Mouse (Mus musculus): ENCODE results near the gene Treml1. TPM values are rescaled to one million over a fixed set of nuclear protein-coding genes. Genes with fewer than 3 reads are reported as not detected.

Treml1 gene
- total and polyA plus RNA-seq, 3 experiments, result 0.96 to 1.7 TPM; not detected in 1

DNA sequence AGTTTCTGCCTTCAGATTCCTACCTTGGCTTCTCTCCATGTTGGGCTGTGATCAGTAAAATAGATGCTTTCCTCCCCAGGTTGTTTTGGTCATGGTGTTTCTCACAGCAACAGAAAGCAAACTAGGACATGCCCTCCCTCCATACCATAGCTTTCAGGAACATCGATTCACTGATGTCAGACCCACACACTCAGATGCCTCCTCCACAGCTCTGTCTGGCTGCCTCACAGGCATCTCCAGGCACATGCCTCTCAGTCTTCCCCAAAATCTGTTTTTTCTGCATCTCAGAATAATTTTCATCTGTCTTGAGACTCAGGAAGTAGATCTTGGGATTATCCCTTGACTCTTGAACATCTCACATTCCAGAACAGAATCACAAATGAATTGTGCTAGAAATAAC lies 16.4 kb downstream of the Treml1 start:
- Histone ChIP-seq H3K4me1 (ENCODE audit: control insufficient read depth in 1 of 2, insufficient read depth in 2 of 2, low read length in 2 of 2) (no peaks in the 10 kb centered on the region), H3K36me3 (ENCODE audit: control insufficient read depth in 1 of 2, insufficient read depth in 2 of 2, low read length in 2 of 2) (no peaks in the 10 kb centered on the region), H3K9ac (ENCODE audit: control insufficient read depth, low read depth, low read length, poor library complexity, severe bottlenecking) (no peak overlapping the region), H3K27me3 (ENCODE audit: control insufficient read depth in 1 of 2, insufficient read depth in 2 of 2, low read length in 2 of 2) (no peaks in the 10 kb centered on the region), H3K4me3 (ENCODE audit: control insufficient read depth in 1 of 2, insufficient read depth in 1 of 2, low read depth in 2 of 2, low read length in 2 of 2) (no peak overlapping the region), H3K27ac (ENCODE audit: control insufficient read depth, low read depth, low read length) (no peak overlapping the region), H3K79me2 (ENCODE audit: control insufficient read depth, insufficient read depth, low read length, poor library complexity) (no peaks in the 10 kb centered on the region), H3K9me3 (replicated peaks; ENCODE audit: insufficient read depth, low read length) (no peaks in the 10 kb centered on the region)
- TF ChIP-seq E2F4 (IDR thresholded peaks at IDR 0.05; ENCODE audit: borderline replicate concordance, low read depth, low read length) (no peak), ZMIZ1 (IDR thresholded peaks at IDR 0.05; ENCODE audit: low read depth, low read length) (no peak), MEF2A (IDR thresholded peaks at IDR 0.05; ENCODE audit: extremely low read depth, insufficient replicate concordance, low read depth, low read length, poor library complexity, severe bottlenecking) (no peak), MYB (IDR thresholded peaks at IDR 0.05; ENCODE audit: low read depth, low read length) (no peak), ELF1 (IDR thresholded peaks at IDR 0.05; ENCODE audit: low read depth, low read length) (no peak), NRF1 (IDR thresholded peaks at IDR 0.05; ENCODE audit: insufficient read depth, low read depth, low read length, poor library complexity, severe bottlenecking) (no peak), TBP (IDR thresholded peaks at IDR 0.05; ENCODE audit: low read depth, low read length) (no peak), MXI1 (IDR thresholded peaks at IDR 0.05; ENCODE audit: low read depth, low read length) (no peak), CHD2 (IDR thresholded peaks at IDR 0.05; ENCODE audit: low read length) (no peak), SIN3A (IDR thresholded peaks at IDR 0.05; ENCODE audit: low read length) (no peak), EP300 (IDR thresholded peaks at IDR 0.05; ENCODE audit: low read depth in 1 of 2, low read length in 2 of 2) (no peak), ETS1 (IDR thresholded peaks at IDR 0.05; ENCODE audit: low read depth, low read length) (no peak), UBTF (IDR thresholded peaks at IDR 0.05; ENCODE audit: borderline replicate concordance, insufficient read depth, low read depth, low read length) (no peak)
- DNase-seq (ENCODE audit: low read depth, low spot score), result no peak

DNA sequence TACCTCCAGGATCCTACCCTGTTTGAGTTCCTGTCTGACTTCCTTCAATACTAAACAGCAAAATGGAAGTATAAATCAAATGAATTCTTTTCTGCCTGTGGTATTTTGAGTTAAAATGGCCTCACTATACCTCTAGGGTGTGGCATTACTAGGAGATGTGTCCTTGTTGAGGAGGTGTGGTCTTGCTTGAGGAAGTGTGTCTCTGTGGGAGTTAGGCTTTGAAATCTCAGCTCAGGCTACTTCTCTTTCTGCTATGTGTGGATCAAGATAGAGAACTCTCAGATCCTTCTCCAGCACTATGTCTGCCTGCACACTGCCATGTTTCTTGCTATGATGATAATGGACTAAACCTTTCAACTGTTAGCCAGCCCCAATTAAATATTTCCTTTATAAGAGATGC lies 19.3 kb downstream of the Treml1 start:
- no peaks in the 10 kb centered on the region for H3K9me3 ChIP-seq (replicated peaks; ENCODE audit: insufficient read depth, low read length)
- no peaks in the 10 kb centered on the region for H3K36me3 ChIP-seq (ENCODE audit: control insufficient read depth in 1 of 2, insufficient read depth in 2 of 2, low read length in 2 of 2)
- DNase-seq (ENCODE audit: low read depth, low spot score), result peak; percentile 63

More for the DNA sequence above, 19.3 kb downstream of the Treml1 start:
- Histone ChIP-seq H3K27ac (ENCODE audit: control insufficient read depth, low read depth, low read length) (no peak overlapping the region), H3K4me1 (ENCODE audit: control insufficient read depth in 1 of 2, insufficient read depth in 2 of 2, low read length in 2 of 2) (no peaks in the 10 kb centered on the region; a peak in 1 of 4 replicates), H3K4me3 (ENCODE audit: control insufficient read depth in 1 of 2, insufficient read depth in 1 of 2, low read depth in 2 of 2, low read length in 2 of 2) (no peak overlapping the region), H3K27me3 (ENCODE audit: control insufficient read depth in 1 of 2, insufficient read depth in 2 of 2, low read length in 2 of 2) (no peaks in the 10 kb centered on the region), H3K9ac (ENCODE audit: control insufficient read depth, low read depth, low read length, poor library complexity, severe bottlenecking) (no peak overlapping the region), H3K79me2 (ENCODE audit: control insufficient read depth, insufficient read depth, low read length, poor library complexity) (no peaks in the 10 kb centered on the region)
- TF ChIP-seq ZKSCAN1 (IDR thresholded peaks at IDR 0.05; ENCODE audit: low read depth, low read length) (no peak), GATA1 (IDR thresholded peaks at IDR 0.05; ENCODE audit: low read depth, low read length) (0 out of 2 replicates have a peak, but pooled peaks have one; percentile 17), ETS1 (IDR thresholded peaks at IDR 0.05; ENCODE audit: low read depth, low read length) (no peak), MAX (IDR thresholded peaks at IDR 0.05; ENCODE audit: low read length) (no peak), CHD2 (IDR thresholded peaks at IDR 0.05; ENCODE audit: low read length) (no peak), POLR2A (IDR thresholded peaks at IDR 0.05; ENCODE audit: control insufficient read depth in 1 of 2, insufficient read depth in 1 of 2, low read depth in 1 of 2, low read length in 2 of 2, poor library complexity in 1 of 2) (no peak), SMC3 (IDR thresholded peaks at IDR 0.05; ENCODE audit: low read depth, low read length) (no peak), POLR2AphosphoS2 (IDR thresholded peaks at IDR 0.05; ENCODE audit: low read length) (no peak), SIN3A (IDR thresholded peaks at IDR 0.05; ENCODE audit: low read length) (no peak), GABPA (IDR thresholded peaks at IDR 0.05; ENCODE audit: low read depth, low read length) (no peak), EP300 (IDR thresholded peaks at IDR 0.05; ENCODE audit: low read depth in 1 of 2, low read length in 2 of 2) (no peak), BHLHE40 (IDR thresholded peaks at IDR 0.05; ENCODE audit: borderline replicate concordance, low read depth, low read length) (no peak), MAFK (IDR thresholded peaks at IDR 0.05; ENCODE audit: borderline replicate concordance, low read depth, low read length) (no peak), USF2 (IDR thresholded peaks at IDR 0.05; ENCODE audit: borderline replicate concordance in 1 of 2, insufficient read depth in 1 of 2, low read depth in 1 of 2, low read length in 2 of 2) (no peak), KAT2A (conservative IDR thresholded peaks at IDR 0.05; ENCODE audit: low read depth, low read length) (no peak), RCOR1 (IDR thresholded peaks at IDR 0.05; ENCODE audit: low read depth, low read length) (peak; percentile 76), ZC3H11A (IDR thresholded peaks at IDR 0.05; ENCODE audit: low read depth, low read length) (no peak)

Measured in MEL (cell line).